Mouse (Mus musculus) gastrocnemius, postnatal 14 days (tissue): Measurements from ENCODE around the gene Shc2. TPM values are rescaled to one million over a fixed set of nuclear protein-coding genes. Genes with fewer than 3 reads are reported as not detected.

Source experiments
- DNase-seq: peaks from one replicate; pipeline ENCODE4 v3.0.0; 2021; ENCODE audit warnings: mixed read lengths
- intact Hi-C: fragments of 180-260 bp; cut with DNase I; formaldehyde crosslinking; loops from one replicate; pipeline ENCODE4 v1.15.1; 2025; ENCODE audit warnings: low total_unique reads
- long read RNA-seq, 2 experiments: library from polyadenylated mRNA; stranded (forward); transcript quantifications; one replicate each; pipeline ENCODE4 v2.0.0; 2021
- total RNA-seq, 2 experiments: library from RNA; stranded (reverse); gene quantifications; 2 replicates each; pipeline ENCODE4 v1.2.3; 2021

Gene Shc2
- 1 to 10 TPM; 2.3 to 3.3 TPM for total RNA-seq
- long read RNA-seq, experiment 1, partial matches to known transcripts: 0 of 3 reads
- long read RNA-seq, experiment 1, other reads (novel, unspliced or antisense): 0 of 3 reads
- long read RNA-seq, experiment 2, transcript Shc2-201 (13 exons, 3,243 nt): major isoform, 5 of 6 reads
- long read RNA-seq, experiment 2, partial matches to known transcripts: 0 of 6 reads
- long read RNA-seq, experiment 2, other reads (novel, unspliced or antisense): 1 of 6 reads

GRCm38 (mm10) chr10:79637128-79638110, at the start of gene Shc2:
Shc2 (minus strand) TSS chr10:79637918.
- intact Hi-C loops: no loop called here
- peak; percentile 53 for DNase-seq

DNA sequence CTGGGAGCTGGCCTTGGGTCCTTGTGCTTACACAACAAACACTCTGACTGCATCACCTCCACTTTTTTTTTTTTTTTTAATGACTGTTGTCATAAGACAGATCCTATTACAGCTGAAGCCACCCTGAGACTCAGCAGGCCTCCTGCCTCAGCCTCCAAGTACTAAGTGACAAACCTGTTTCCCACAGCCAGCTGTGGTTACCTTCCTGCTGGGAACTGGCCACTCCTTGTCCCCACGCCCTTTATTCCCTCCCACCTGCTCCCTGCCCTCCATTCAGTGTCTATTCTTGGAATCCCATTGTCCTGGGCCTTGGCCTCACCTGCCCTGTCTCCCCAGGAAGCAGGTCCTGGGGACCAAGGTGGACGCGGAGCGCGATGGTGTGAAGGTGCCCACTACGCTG, 49.8 kb upstream of the Shc2 start:
- intact Hi-C loops: no loop called here

DNA sequence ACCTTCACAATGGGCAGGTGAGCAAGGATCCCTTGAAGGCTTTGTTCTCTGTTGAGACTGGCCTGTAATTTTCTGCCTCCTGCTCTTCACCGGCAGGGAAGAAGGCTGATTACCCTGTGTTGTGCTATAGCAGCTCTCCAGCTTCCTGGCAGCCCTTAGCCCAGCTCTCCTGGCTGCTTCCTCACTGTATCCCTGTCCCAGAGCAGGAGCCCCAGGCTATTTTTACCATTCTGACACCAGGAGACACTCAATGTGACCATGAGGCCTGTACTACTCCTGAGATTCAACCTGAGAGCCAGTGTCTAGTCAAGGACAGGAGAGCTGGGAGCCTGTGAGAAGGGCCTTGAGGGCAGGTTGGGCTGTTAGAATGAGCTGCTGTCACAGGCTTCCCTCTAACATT, 49.0 kb upstream of the Shc2 start:
- intact Hi-C loops: no loop called here
- DNase-seq: no peak

More for the DNA sequence above, 49.8 kb upstream of the Shc2 start:
- no peak for DNase-seq

DNA sequence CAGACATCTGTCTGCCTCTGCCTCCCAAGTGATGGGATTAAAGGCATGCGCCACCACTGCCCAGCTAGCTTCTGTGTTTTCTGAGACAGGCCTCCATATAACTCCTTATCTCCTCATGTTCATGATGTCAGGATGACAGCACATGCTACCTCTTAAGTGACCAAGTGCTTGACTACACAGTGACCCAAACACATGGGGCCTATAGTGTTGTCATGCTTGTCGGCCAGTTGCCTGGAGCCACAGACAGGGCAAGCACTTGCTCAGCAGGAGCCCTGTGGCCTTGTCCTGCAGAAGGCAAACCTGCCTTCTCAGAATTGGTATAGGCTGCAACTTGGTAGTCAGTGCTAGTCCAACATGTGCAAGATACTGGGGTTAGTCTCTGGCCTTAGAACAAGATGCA, 48.5 kb upstream of the Shc2 start:
- no peak for DNase-seq
- intact Hi-C loops: no loop called here

DNA sequence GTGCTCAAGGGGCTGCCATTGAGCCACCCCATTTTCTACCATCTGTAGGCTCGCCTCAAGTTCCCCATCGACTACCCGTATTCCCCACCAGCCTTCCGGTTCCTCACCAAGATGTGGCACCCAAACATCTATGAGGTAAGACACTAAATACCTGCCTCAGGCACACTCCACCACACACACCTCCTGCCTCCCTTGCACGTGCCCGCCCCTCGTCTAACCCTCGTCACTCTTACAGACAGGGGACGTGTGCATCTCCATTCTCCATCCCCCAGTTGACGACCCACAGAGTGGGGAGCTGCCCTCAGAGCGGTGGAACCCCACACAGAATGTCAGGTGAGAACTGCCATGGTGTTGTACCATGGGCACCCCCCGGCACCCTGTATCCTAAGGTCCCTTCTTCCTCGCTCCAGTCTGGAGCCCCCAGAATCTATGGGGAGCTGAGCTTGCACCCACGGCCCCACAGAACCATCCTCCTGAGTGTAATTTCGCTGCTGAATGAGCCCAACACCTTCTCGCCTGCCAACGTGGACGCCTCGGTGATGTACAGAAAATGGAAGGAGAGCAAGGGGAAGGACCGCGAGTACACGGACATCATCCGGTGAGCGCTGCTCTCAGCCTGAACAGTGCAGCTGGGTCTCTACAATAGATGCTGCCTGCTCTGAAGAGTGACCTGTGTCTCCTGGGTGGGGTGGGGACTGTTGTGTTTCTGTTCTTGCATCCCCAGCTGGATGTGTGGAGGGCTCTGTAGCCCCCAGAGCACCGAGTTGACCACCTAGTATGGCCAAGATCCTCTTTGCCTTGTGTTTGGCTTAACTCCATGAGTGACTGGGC, 47.3 kb upstream of the Shc2 start:
- DNase-seq: no peak
- intact Hi-C loops: no loop called here

DNA sequence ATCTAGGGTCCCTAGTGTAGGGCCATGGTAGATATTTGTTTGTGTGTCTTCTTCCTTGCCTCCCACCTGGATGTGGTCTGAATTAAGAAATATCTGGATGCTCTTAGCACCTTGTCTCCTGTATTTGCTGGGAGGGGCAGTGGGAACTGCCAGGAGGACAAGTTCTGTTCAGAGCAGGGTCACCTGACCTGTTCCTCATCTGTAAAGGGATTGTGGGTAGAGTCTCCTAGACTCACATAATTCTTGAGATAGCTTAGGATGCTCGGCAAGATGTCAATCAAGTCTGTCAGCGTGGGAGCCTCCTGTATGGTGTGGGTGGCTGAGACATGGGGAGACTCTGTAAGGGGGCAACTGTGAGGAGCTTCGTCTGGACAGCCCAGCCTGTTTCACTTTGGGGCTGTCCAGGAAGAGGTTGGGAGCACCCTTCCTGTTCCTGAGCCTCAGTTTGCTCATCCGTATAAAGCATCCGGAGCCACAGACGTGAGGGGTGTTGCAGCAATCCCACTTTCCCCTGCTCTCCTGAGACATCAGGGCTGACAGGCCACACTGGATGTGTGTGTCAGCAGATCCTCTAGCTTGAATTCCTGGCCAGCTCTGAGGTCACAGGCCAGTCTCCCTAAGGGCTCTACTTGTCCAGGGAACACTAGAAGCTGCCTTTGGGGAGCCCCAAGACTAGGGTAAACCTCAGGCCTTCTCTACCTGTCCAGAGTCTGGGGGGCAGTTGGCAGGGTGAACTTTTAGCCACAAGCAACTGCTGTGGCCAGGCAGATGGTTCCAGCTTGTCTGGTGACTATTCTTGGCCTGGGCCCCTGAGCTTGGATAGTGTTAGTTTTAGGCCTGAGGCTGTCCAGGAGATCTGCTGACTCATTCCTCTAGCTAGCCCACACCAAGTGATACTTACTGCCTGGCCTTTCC, 46.3 kb upstream of the Shc2 start:
- intact Hi-C loops: no loop called here
- DNase-seq: peak; percentile 71

GRCm38 (mm10) chr10:79682916-79683582, 45.3 kb upstream of the Shc2 start:
- DNase-seq: peak; percentile 63
- intact Hi-C loops: no loop called here

DNA sequence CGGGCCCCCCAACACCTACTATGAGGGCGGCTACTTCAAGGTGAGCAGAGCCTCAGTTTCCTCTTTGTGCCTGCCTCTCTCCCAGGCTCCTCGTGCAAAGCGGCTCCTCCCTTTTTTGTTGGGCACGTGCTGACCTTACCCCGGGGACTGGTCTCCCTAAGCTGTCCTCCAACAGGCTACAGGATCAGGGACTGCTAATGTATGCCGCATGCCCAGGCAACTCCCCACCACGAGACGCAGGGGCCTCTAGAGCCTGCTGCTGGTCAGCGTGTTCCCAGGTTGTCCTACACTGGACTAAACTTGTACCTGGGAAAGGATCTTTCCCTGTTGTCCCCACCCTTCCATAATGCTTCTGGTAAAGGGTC, 44.8 kb upstream of the Shc2 start:
- intact Hi-C loops: no loop called here
- no peak for DNase-seq

GRCm38 (mm10) chr10:79681591-79682245, 44.0 kb upstream of the Shc2 start, which contains the start of gene Cdc34:
Cdc34 (plus strand) TSS chr10:79682195.
- intact Hi-C loops: no loop called here

GRCm38 (mm10) chr10:79680606-79681495, 43.1 kb upstream of the Shc2 start:
- intact Hi-C loops: no loop called here
- no peak for DNase-seq

More at GRCm38 (mm10) chr10:79681591-79682245, 44.0 kb upstream of the Shc2 start, which contains the start of gene Cdc34:
- peak; percentile 99 for DNase-seq

- intact Hi-C loops: no loop called here
- DNase-seq: no peak
These were observed 37.8 kb upstream of the Shc2 start for GRCm38 (mm10) chr10:79675346-79676035.

GRCm38 (mm10) chr10:79673054-79673453, 35.3 kb upstream of the Shc2 start:
- intact Hi-C loops: no loop called here
- no peak for DNase-seq

GRCm38 (mm10) chr10:79672088-79672455, 34.4 kb upstream of the Shc2 start:
- DNase-seq: no peak
- intact Hi-C loops: no loop called here

GRCm38 (mm10) chr10:79671396-79672087, 33.8 kb upstream of the Shc2 start:
- no peak for DNase-seq
- intact Hi-C loops: no loop called here

DNA sequence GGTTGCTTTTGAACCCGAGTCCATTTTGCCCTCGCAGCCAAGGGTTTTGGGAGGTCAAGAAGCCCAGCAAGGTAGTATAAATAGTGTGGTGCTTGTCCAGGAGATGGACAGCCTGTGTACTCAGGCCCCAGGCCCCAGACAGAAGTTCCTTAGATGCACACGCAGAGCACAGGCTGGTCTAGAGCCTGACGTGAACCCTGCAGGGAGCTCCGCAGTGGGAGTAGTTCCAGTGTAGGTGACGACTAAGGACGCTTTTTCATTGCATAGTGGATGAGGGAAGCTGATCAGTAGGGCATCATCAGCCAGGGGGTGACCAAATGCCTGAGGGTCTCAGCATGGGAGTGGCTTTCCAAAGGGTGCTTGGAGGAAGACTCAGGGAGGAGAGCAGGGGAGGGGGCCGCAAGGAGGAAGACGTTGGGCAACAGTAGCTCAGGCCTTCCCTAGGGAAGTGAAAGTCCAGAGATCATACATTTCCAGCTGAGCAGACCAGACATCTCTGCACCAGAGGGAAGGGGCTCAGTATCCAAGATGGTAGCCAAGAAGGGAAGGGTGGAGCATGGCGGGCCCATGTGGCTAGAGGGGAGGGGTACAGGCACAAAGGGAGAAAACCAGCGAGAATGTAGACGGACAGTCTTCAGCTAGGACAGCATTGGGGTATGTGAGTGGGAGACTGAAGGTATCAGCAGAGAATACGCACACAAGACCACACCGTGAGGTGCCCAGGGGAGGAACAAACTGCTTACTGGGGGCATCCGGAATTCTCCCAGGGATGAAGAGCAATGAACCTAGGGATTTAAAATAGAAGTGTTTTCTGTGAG, 32.6 kb upstream of the Shc2 start:
- DNase-seq: no peak
- intact Hi-C loops: no loop called here
